Mouse (Mus musculus) T-helper 2 cell (primary cell): ENCODE measurements around the gene Lhx5.

Source experiments
- in situ Hi-C: fragments of 300-600 bp; cut with MboI, MseI; formaldehyde crosslinking; loops from one replicate; pipeline ENCODE4 v1.15.1; 2025; ENCODE audit warnings: high pct_unique_total_duplicates

Gene Lhx5

DNA sequence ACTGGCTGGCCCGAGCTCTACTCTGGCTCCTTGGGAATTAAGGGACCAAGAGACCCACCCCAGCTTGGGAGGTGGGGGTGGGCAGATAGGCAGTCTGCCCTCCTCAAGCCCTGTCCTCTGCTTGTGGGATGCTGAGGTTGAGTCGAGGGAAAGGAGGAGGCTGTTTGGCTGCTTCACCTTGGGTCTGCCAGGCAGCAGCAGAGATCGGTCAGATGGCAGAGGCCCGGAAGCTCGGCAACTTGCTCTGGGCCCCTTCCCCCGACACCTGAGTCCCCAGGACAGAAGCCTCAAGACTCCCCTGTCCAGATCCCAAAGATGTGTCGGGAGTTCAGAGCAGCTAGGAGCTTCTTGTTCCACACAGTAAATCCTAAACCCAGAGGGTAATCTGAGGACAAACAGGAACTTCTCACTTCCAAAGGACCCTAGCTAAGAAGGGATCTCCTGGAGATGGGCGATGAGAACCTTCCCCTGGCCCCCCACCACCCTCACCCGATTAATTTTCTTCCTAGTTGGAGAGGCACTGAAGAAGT lies 1.1 kb downstream of the Lhx5 start:
- in situ Hi-C loops: no loop called here

DNA sequence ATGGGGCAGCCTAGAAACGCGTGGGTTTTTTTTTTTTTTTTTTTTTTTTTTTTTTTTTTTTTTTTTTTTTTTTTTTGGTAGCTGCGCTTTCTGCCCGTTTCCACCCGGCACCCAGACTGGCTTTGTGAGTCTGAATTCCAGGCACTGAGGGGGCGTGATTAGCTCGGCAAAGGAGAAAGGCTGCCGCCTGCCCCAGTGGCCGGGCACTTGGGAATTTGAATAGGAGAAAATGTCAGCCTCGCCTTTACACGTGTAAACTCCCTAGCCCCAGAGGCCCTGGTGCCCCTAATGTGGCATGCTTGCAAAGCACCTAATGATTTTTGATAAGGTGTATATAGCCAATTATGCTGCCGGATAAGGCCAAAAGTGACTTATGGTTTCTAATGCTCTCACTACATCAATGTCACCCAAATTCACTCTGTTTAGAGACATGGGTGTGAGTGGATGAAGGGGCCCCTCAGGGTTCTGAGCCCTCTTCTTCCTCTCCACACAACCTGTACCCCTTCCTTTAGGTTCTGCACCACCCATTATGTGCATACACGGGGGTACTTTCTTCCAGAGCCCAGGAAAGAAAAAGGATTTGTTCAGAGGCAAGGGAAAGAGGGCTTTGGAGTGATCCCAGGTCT lies 1.7 kb downstream of the Lhx5 start:
- in situ Hi-C loops: no loop called here

- in situ Hi-C loops: no loop called here
Observed at GRCm38 (mm10) chr5:120434231-120434735, 2.8 kb downstream of the Lhx5 start.

DNA sequence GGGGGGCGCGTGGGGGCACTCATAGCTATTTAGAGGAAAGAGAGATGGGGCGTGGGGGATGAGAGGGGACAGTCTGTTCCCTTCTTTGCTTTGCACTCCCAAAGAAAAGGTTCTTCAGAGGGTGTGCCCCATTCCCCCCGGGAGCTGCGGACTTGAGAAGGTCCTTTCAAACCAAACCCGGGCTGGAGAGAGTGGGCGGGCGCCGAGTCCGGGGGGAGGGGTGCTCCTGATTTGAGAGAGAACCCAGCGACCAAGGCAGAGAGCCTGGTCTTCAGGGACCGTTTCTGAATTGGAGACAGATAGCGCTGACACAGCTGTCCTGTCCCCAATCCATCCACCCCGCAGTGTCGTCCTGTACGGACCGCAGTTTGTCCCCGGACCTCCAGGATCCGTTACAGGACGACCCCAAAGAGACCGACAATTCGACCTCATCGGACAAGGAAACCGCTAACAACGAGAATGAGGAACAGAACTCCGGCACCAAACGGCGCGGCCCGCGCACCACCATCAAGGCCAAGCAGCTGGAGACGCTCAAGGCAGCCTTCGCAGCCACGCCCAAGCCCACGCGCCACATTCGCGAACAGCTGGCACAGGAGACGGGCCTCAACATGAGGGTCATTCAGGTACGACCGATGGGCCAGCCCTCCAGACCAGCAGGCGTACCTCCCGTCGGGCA lies 3.6 kb downstream of the Lhx5 start:
- in situ Hi-C loops: no loop called here

- in situ Hi-C loops: no loop called here
Observed at GRCm38 (mm10) chr5:120435731-120436501, 4.4 kb downstream of the Lhx5 start.

GRCm38 (mm10) chr5:120436885-120437495 lies 5.5 kb downstream of the Lhx5 start:
- in situ Hi-C loops: no loop called here

DNA sequence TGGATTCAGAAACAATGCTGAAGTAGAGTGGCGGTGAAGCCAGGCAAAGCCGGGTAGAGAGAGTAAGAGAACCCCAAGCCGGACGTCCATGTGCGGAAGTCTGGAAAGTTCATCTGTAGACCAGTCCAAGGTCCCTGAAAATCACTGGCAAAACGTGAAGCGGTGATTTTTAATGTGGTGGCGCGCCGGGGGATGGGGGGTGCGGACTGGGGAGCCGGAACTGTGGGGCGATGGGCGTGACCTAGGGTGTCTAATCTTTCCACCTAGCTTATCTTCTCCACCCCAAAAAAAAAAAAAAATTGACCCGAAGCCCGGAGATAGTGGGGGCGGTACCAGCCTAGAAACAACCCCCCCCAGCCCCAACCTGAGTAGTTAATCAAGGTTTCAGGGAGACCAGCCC lies 6.0 kb downstream of the Lhx5 start:
- in situ Hi-C loops: no loop called here

DNA sequence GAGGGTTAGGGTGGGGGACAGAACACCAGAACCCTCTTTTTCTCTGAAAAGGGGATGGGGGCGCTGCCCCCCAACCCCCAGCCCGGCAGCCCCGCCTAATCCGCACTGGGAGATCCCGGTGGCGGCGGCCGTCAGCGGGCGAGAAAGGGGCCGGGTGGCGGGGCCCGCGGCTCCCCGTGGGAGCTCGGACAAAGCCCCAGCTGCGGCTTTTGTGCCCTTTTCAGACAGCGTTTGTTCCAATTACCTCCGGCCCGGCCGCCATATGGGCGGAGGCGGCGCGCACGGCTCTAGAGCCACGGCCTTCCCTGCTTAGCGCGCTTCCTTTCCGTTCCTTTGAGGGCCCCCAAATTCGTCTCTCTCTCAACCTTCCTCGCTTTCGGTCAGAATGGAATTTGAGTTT lies 6.5 kb downstream of the Lhx5 start:
- in situ Hi-C loops: no loop called here

DNA sequence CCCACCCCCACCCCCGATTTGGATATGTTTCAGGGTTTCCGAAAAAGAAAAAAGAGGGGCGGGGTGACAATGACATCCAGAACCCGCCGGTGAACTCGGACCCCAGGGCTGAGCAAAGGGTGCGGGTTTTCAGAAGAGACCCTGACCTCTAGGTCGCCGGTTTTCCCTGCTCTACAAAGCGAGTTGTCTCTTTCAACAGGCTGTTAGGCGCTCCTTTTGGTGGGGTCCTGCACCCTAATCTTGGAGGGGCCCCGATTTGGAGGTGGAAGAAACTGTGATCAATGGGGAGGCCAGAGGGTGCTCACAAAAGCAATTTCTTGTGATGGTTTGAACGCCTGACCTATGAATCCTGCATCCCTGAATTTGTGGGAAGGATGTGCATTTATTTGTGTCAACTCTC lies 7.0 kb downstream of the Lhx5 start:
- in situ Hi-C loops: no loop called here

DNA sequence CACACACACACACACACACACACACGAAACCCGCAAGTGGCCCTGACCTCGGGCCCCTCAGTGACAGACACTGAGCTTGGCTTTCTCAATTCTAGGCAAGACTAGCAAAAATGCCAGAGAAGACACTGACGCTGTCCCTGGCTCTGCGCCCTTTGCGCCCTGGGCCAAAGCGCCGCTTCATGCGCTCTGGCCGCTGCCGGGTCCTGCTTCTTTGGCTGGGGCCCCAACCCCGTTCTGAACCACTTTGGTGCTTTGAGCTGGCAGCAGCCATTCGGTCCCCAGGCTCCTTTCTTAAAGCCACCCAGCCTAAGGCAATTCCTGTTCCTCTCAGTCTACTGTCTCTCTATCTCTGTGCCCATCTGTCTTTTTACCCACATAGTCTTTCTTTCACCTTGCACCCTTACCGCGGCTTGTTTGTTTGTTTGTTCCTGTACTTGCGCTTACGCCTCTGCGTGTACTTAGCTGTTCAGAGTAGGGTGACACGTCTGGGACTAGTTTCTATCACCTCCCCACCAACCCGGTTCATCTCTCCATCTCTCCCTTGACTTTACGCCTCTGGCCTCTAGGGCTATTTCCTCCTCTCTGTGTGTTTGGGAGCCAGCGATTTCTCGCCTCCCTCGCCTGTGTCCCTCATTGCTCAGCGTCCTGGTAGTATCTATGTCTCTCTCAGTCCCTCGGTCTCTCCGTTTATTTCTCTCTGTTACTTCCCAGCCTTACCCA lies 7.7 kb downstream of the Lhx5 start:
- in situ Hi-C loops: no loop called here

DNA sequence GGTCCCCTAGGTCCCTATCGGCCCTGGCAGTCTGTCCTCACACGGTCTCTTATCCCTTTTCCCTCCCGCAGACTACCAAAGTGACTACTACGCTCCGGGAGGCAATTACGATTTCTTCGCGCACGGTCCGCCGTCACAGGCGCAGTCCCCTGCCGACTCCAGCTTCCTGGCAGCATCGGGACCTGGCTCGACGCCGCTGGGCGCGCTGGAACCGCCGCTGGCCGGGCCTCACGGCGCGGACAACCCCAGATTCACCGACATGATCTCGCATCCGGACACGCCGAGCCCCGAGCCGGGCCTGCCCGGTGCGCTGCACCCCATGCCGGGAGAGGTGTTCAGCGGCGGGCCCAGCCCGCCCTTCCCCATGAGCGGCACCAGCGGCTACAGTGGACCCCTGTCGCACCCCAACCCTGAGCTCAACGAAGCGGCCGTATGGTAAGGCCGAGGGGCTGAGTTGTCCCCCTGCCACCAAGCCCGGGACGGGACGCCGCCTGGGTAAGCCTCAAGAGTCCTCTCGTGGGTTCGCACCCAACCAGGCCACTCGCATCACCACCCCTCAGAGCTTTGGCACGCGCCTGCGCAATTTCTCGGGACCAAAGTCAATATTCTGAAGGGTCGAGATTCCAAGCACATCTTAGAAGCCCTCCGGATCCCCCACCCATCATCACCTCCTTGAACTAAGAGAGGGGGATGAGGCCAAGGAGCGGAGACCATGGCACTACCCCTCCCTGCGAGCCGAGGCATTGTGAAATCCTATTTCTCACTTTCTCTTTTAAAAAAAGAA lies 8.6 kb downstream of the Lhx5 start:
- in situ Hi-C loops: no loop called here

GRCm38 (mm10) chr5:120440733-120441132 lies 9.2 kb downstream of the Lhx5 start:
- in situ Hi-C loops: no loop called here

GRCm38 (mm10) chr5:120447305-120447704 lies 15.8 kb downstream of the Lhx5 start:
- in situ Hi-C loops: no loop called here

DNA sequence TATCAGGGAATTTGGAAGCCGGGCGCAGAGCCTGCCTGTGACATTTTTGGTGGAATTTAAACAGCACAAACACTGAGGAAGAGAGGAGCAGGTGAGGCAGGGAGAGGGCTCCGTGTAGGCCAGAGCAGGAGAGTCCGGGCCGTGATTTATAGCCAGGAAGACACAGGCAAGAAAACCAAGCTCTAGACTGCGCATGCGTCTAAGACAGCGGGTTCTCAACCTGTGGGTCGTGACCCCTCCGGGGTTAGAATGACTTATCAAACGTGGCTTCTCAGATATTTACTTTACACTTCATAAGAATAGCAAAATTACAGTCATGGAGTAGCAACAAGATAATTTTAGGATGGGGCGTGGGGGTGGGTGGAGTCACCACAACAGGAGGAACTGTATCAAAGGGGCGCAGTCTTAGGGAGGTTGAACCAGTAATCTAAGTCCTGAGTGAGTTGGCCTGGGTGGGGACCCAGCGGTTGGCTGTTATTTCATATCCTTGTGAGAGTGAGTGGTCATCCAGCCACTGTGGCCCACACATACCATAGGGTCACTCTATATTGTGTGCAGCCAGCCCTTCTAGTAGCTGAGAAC lies 23.3 kb downstream of the Lhx5 start:
- in situ Hi-C loops: loop anchor here (5.0 kb wide), 1 partner anchor 622 kb away; no protein-coding TSS in a partner anchor

DNA sequence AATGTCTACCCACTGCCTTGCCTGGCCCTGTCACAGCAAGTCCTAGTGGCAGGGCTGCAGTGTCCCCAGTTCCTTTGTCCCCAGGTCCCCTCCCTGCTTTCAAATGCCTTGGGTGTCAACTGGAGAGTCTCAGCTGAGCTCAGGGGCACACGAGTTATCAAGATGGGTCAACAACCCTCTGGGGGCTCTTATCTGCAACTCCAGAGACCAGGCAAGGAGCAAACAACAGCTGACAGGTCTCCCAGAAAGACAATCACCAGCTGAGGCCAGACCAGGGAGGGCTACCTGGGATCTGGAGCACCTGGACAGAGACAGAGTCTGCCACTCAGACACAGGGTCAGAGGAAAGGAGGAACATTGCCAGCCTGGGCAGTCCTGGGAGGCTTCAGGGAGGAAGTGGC lies 24.8 kb downstream of the Lhx5 start:
- in situ Hi-C loops: no loop called here

- in situ Hi-C loops: no loop called here
Observed at GRCm38 (mm10) chr5:120456841-120457554, 25.5 kb downstream of the Lhx5 start.

DNA sequence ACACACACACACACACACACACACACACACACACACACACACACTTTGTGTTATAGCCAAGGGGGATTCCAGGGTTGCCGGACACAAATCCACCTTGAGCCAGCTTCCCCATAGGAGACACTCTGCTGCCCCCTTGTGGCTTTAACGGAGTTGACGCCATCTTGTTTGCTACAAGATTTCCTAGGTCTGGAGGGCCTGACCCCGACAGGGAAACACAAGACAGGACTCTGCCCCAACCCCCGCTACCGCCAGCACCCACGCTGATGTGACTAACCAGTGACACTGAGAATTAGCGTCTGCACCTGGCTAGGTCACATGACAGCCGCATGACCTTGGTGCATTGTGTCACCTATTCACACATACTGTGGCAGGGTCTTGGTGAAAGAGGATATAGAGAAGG lies 26.1 kb downstream of the Lhx5 start:
- in situ Hi-C loops: no loop called here

GRCm38 (mm10) chr5:120459133-120459532 lies 27.6 kb downstream of the Lhx5 start:
- in situ Hi-C loops: no loop called here

DNA sequence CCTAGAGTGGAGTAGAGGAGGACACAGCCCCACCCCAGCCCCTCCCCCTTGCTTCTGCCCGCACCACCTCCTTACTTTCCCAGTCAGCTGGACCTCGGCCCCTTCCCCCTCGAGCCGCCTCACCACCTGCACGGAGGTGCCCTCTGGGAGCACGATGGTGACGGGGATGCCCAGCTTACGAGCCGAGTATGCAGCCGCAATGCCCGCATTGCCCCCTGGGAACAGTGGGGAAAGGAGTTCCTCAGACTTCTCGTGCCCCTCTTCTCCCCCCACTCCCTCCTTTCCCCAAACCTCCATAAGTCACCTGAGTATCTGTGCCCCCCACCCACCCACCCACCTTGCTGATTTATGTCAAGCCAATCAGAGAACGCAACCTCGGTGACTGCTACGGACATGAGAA lies 30.4 kb downstream of the Lhx5 start:
- in situ Hi-C loops: no loop called here
